Mouse (Mus musculus) thymus, adult 2 months (tissue): ENCODE results near the gene Spint5. TPM values are rescaled to one million over a fixed set of nuclear protein-coding genes. Genes with fewer than 3 reads are reported as not detected.

Experiments used
- DNase-seq: peaks from one replicate; pipeline ENCODE4 v3.0.0; 2021
- H3K27ac ChIP-seq: fragments of 200-500 bp; 2 replicates; pipeline ENCODE4 v1.5.1; 2012; ENCODE audit warnings: low read length, control low read depth; ENCODE audit not compliant: control insufficient read depth, insufficient read depth
- H3K27me3 ChIP-seq: fragments of 200-500 bp; 2 replicates; pipeline ENCODE4 v1.6.1; 2012; ENCODE audit warnings: mild to moderate bottlenecking, low read length, moderate library complexity, mixed read lengths; ENCODE audit not compliant: control insufficient read depth, insufficient read depth
- H3K36me3 ChIP-seq: fragments of 200-500 bp; 2 replicates; pipeline ENCODE4 v1.6.1; 2012; ENCODE audit warnings: mild to moderate bottlenecking, low read length, moderate library complexity; ENCODE audit not compliant: control insufficient read depth, insufficient read depth
- H3K4me1 ChIP-seq: fragments of 200-500 bp; replicated peaks from 2 replicates; pipeline ENCODE4 v1.6.1; 2012; ENCODE audit warnings: low read length; ENCODE audit not compliant: control insufficient read depth, insufficient read depth
- H3K4me3 ChIP-seq: fragments of 200-500 bp; 2 replicates; pipeline ENCODE4 v1.5.1; 2012; ENCODE audit warnings: mild to moderate bottlenecking, low read length, control low read depth, moderate library complexity; ENCODE audit not compliant: control insufficient read depth, insufficient read depth
- CTCF ChIP-seq: fragments of 200-500 bp; IDR thresholded peaks from 2 replicates; pipeline ENCODE4 v1.5.1; 2012; ENCODE audit warnings: mild to moderate bottlenecking, control low read depth, low read length, moderate library complexity, borderline replicate concordance; ENCODE audit not compliant: control insufficient read depth, poor library complexity, insufficient read depth; ENCODE audit errors: extremely low read depth
- POLR2A ChIP-seq: fragments of 200-500 bp; IDR thresholded peaks from 2 replicates; pipeline ENCODE4 v1.6.1; 2012; ENCODE audit warnings: mild to moderate bottlenecking, low read length, control low read depth, moderate library complexity; ENCODE audit not compliant: control insufficient read depth, poor library complexity, insufficient read depth; ENCODE audit errors: extremely low read depth
- WGBS: fragments of 180-500 bp; shearing (Covaris S2); methylation state at CpG from one replicate; pipeline ENCODE4 v1.1.7; 2018; 5-methylcytosine and 5-hydroxymethylcytosine counted together
- polyA plus RNA-seq: library from polyadenylated mRNA; depleted of rRNA; stranded (reverse); fragments of >200 nt; gene quantifications from 2 replicates; pipeline ENCODE4 v1.2.3, GENCODE M21; 2012; rRNA removed

The Spint5 gene
- polyA plus RNA-seq, 1 experiment = not detected

GRCm38 (mm10) chr2:164758692-164759091 is 43.6 kb downstream of the Spint5 start:
- Histone ChIP-seq H3K36me3 (peaks cover 87% of the 10 kb centered on the region), H3K4me1 (no peaks in the 10 kb centered on the region), H3K4me3 (no peak overlapping the region), H3K27ac (no peak overlapping the region), H3K27me3 (no peaks in the 10 kb centered on the region)
- WGBS = 90% methylated on average over 1 of the region's 1 CpGs
- DNase-seq = no peak
- TF ChIP-seq CTCF = no peak
- TF ChIP-seq POLR2A = no peak

- DNase-seq = no peak
- TF ChIP-seq CTCF (no peak), POLR2A (no peak)
- no peaks in the 10 kb centered on the region for H3K4me1 ChIP-seq
- WGBS = 82% methylated on average over 4 of the region's 4 CpGs
- H3K27ac ChIP-seq = no peak overlapping the region
- H3K4me3 ChIP-seq = no peak overlapping the region
- no peaks in the 10 kb centered on the region for H3K27me3 ChIP-seq
- H3K36me3 ChIP-seq = peaks cover 71% of the 10 kb centered on the region
Observed at GRCm38 (mm10) chr2:164760059-164760833, 45.1 kb downstream of the Spint5 start.

- 98% methylated on average over 2 of the region's 2 CpGs for WGBS
Observed at GRCm38 (mm10) chr2:164761502-164761901, 46.4 kb downstream of the Spint5 start.

DNA sequence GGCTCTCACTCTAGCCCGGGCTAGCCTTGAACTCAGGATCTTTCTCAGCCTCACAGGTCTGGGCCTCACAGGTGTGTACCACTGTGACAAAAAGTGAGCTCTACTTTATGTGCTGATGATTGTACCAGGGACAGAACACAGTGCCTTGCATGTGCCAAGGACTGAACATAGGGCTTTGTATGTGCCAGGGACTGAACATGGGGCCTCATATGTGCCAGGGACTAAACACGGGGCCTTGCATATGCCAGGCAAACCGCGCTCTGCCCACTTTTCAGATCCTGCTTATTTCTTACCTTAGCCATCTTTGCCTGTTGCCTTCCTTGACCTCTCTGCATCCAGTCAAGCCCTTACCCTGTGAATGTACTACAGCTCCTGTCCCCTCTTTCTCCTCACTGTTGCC is 46.9 kb downstream of the Spint5 start:
- WGBS = 97% methylated on average over 4 of the region's 4 CpGs
- Histone ChIP-seq H3K27ac (no peak overlapping the region), H3K4me1 (no peaks in the 10 kb centered on the region), H3K36me3 (peaks cover 56% of the 10 kb centered on the region), H3K27me3 (no peaks in the 10 kb centered on the region), H3K4me3 (no peak overlapping the region)
- DNase-seq = no peak
- TF ChIP-seq CTCF (no peak), POLR2A (no peak)

More at GRCm38 (mm10) chr2:164761502-164761901, 46.4 kb downstream of the Spint5 start:
- DNase-seq = no peak
- TF ChIP-seq POLR2A (no peak), CTCF (no peak)
- no peak overlapping the region for H3K27ac ChIP-seq
- no peaks in the 10 kb centered on the region for H3K4me1 ChIP-seq
- H3K27me3 ChIP-seq = no peaks in the 10 kb centered on the region
- peaks cover 59% of the 10 kb centered on the region for H3K36me3 ChIP-seq
- H3K4me3 ChIP-seq = no peak overlapping the region

GRCm38 (mm10) chr2:164762593-164762992 is 47.5 kb downstream of the Spint5 start:
- Histone ChIP-seq H3K4me3 (no peak overlapping the region), H3K36me3 (peaks cover 55% of the 10 kb centered on the region), H3K4me1 (no peaks in the 10 kb centered on the region), H3K27me3 (no peaks in the 10 kb centered on the region), H3K27ac (no peak overlapping the region)
- TF ChIP-seq POLR2A (no peak), CTCF (no peak)
- 94% methylated on average over 7 of the region's 7 CpGs for WGBS
- no peak for DNase-seq

DNA sequence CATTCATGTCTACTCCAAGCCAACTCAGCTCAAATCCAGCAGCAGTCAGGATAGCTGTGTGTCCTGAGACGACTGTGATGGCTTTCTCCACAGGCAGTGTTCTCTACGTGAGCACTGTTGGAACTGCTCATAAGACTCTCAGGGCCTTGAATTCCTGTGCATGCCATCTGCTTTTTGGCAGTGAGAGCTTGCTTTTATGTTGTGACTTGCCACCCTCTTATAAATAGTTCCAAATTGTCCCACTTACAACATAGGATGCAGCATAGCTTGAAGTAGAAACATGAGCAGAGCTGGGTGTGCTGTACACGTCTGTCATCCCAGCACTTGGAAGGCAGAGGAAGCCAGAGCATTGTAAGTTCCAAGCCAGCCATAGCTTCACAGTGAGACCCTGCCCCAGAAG is 50.7 kb downstream of the Spint5 start:
- whole genome bisulfite sequencing = 94% methylated on average over 3 of the region's 3 CpGs
- Histone ChIP-seq H3K4me3 (no peak overlapping the region), H3K4me1 (peaks cover 13% of the 10 kb centered on the region), H3K36me3 (peaks cover 27% of the 10 kb centered on the region), H3K27ac (no peak overlapping the region), H3K27me3 (no peaks in the 10 kb centered on the region)
- TF ChIP-seq CTCF (no peak), POLR2A (no peak)
- DNase-seq = no peak

Other genes with a start within 250 kb of the Spint5 start
- not detected in 2 replicates for gene Trp53tg5, start 241.6 kb upstream of the Spint5 start, polyA plus RNA-seq
- gene Dbndd2, start 229.2 kb upstream of the Spint5 start, polyA plus RNA-seq = 19.6 and 24.8 TPM in 2 replicates
- gene Pigt, start 217.8 kb upstream of the Spint5 start, polyA plus RNA-seq = 146 and 202 TPM in 2 replicates
- gene Wfdc2, start 152.9 kb upstream of the Spint5 start, polyA plus RNA-seq = 20.5 and 28.7 TPM in 2 replicates
- not detected in 2 replicates for gene Spint3, start 141.8 kb upstream of the Spint5 start, polyA plus RNA-seq
- gene Wfdc6a, start 129.9 kb upstream of the Spint5 start, polyA plus RNA-seq = not detected in 2 replicates
- not detected in 2 replicates for gene Eppin, start 121.7 kb upstream of the Spint5 start, polyA plus RNA-seq
- not detected in 2 replicates for gene Wfdc6b, start 101.8 kb upstream of the Spint5 start, polyA plus RNA-seq
- gene Wfdc8, start 101.7 kb upstream of the Spint5 start, polyA plus RNA-seq = 0.18 TPM in 1 of 2 replicates, not detected in the other
- not detected in 2 replicates for gene Wfdc16, start 76.5 kb upstream of the Spint5 start, polyA plus RNA-seq
- not detected in 2 replicates for gene Wfdc10, start 59.3 kb upstream of the Spint5 start, polyA plus RNA-seq
- gene Wfdc9, start 58.7 kb upstream of the Spint5 start, polyA plus RNA-seq = not detected in 2 replicates
- gene Wfdc11, start 41.2 kb upstream of the Spint5 start, polyA plus RNA-seq = not detected in 2 replicates
- not detected in 2 replicates for gene Wfdc13, start 30.2 kb upstream of the Spint5 start, polyA plus RNA-seq
- not detected in 2 replicates for gene Spint4, start 16.8 kb upstream of the Spint5 start, polyA plus RNA-seq
- 0.23 and 0.41 TPM in 2 replicates for gene Wfdc3, start 30.6 kb downstream of the Spint5 start, polyA plus RNA-seq
- gene Dnttip1, start 30.7 kb downstream of the Spint5 start, polyA plus RNA-seq = 60.6 and 134 TPM in 2 replicates
- gene Ube2c, start 54.6 kb downstream of the Spint5 start, polyA plus RNA-seq = 327 and 434 TPM in 2 replicates
- gene Tnnc2, start 64.7 kb downstream of the Spint5 start, polyA plus RNA-seq = 0.38 TPM in 1 of 2 replicates, not detected in the other
- gene Snx21, start 70.5 kb downstream of the Spint5 start, polyA plus RNA-seq = 9.0 and 11.9 TPM in 2 replicates
- 84.6 and 87.9 TPM in 2 replicates for gene Acot8, start 89.6 kb downstream of the Spint5 start, polyA plus RNA-seq
- gene Zswim3, start 89.8 kb downstream of the Spint5 start, polyA plus RNA-seq = 5.9 and 6.2 TPM in 2 replicates
- 9.5 and 11.5 TPM in 2 replicates for gene Zswim1, start 107.4 kb downstream of the Spint5 start, polyA plus RNA-seq
- gene Spata25, start 113.2 kb downstream of the Spint5 start, polyA plus RNA-seq = 2.9 and 4.5 TPM in 2 replicates
- gene Ctsa, start 117.6 kb downstream of the Spint5 start, polyA plus RNA-seq = 467 and 538 TPM in 2 replicates
- gene Neurl2, start 118.2 kb downstream of the Spint5 start, polyA plus RNA-seq = 24.0 and 31.7 TPM in 2 replicates
- 227 and 263 TPM in 2 replicates for gene Pltp, start 142.4 kb downstream of the Spint5 start, polyA plus RNA-seq
- 79.7 and 87.9 TPM in 2 replicates for gene Pcif1, start 164.0 kb downstream of the Spint5 start, polyA plus RNA-seq
- 92.6 and 99.0 TPM in 2 replicates for gene Zfp335, start 196.5 kb downstream of the Spint5 start, polyA plus RNA-seq
- 29.1 and 31.7 TPM in 2 replicates for gene Mmp9, start 225.5 kb downstream of the Spint5 start, polyA plus RNA-seq
- 0.70 and 1.3 TPM in 2 replicates for gene Slc12a5, start 245.5 kb downstream of the Spint5 start, polyA plus RNA-seq